Mouse (Mus musculus) 3134 (cell line): ENCODE results near the gene Psma6.

Experiments
- DNase-seq: peaks from one replicate; pipeline ENCODE4 v3.0.0-alpha.2; 2011; ENCODE audit warnings: low spot score; ENCODE audit not compliant: insufficient read length; ENCODE audit errors: extremely low read depth

The Psma6 gene

GRCm38 (mm10) chr12:55463087-55463486 is 79.1 kb downstream of the Psma6 start:
- DNase-seq: no peak

GRCm38 (mm10) chr12:55463992-55464845 is 80.2 kb downstream of the Psma6 start:
- DNase-seq: peak; percentile 67

GRCm38 (mm10) chr12:55464846-55465361 is 80.9 kb downstream of the Psma6 start:
- peak; percentile 59 for DNase-seq

GRCm38 (mm10) chr12:55465401-55465983 is 81.5 kb downstream of the Psma6 start:
- DNase-seq: peak; percentile 78

GRCm38 (mm10) chr12:55466088-55466701 is 82.2 kb downstream of the Psma6 start:
- peak; percentile 72 for DNase-seq

GRCm38 (mm10) chr12:55466816-55467215 is 82.8 kb downstream of the Psma6 start:
- peak; percentile 59 for DNase-seq

- no peak for DNase-seq
These were observed 83.5 kb downstream of the Psma6 start for GRCm38 (mm10) chr12:55467331-55468180.
